Mouse (Mus musculus): ENCODE results near the gene Ttc25.

DNA sequence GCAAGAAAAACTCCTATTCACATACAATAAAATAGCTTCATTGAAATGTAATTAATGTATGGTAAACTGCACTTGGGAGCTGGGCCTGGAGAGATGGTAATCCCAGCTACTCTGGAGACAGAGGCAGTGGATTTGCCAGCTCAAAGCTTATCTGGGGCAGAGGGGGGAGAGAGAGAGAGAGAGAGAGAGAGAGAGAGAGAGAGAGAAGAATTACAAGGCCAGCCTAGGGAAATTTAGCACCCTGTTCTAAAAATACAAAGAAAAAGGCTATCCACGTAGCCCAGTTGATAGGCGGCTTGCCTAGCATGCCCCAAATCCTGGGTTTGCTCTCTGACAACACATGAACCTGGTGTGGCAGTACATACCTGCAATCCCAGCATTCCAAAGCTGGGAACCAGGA is 3.8 kb upstream of the Ttc25 start:
- TF ChIP-seq CTCF (IDR thresholded peaks at IDR 0.05; ENCODE audit: extremely low read depth, insufficient read depth, insufficient read length, insufficient replicate concordance) (no peak), POLR2A (IDR thresholded peaks at IDR 0.05; ENCODE audit: low read depth, low read length) (no peak)
